Mouse (Mus musculus) T-helper 17 cell (primary cell): ENCODE data around the gene Plpp7.

Experiments used
- in situ Hi-C, 2 experiments: fragments of 300-600 bp; cut with MboI, MseI; formaldehyde crosslinking; loops; 1 replicate in 1 of 2; 2 replicates in 1 of 2; pipeline ENCODE4 v1.15.1; 2025; ENCODE audit warnings: high pct_unique_total_duplicates in 2 of 2

Gene Plpp7

DNA sequence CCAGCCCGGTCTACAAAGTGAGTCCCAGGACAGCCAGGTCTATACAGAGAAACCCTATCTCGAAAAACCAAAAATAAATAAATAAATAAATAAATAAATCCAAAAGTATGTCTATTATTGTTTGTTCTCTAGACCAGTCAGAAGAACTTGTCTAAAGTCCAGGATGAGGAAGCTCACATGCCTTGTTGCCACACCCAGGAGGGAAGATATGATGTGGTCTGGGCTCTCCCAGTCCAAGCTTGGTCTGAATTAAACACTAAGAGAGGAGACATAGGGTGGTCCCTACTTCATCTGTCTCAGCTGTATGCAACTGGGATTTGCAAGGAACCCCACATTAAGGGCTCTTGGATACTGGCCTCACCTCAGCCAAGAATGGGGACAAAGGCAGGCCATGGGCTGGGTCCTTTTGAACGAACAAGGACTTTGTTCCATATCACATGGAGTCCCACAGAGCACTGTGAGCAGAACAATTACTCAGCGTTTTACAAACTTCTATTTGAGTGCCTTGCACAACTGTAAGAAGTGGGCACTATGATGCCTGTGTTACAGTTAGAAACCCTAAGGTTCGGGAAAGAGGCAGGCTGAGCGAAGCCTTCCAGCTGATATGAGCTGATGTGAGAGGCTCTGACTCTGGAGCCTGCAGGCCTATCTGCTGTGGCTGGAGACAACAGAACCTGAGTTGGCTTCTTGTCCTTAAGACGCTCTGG lies 1.2 kb upstream of the Plpp7 start:
- in situ Hi-C loops: no loop called here

DNA sequence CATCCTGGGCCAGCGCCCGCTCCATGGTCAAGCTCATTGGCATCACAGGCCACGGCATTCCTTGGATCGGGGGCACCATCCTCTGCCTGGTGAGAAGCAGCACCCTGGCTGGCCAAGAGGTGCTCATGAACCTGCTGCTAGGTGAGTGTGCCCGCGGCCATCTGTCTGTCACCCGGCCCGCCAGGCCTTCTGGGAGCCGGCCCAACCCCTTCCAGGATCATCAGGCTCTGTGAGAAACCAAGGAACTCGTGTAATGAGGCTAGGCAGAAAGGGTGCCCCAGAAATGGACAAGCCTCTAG lies 743 bp downstream of the Plpp7 start:
- in situ Hi-C loops: no loop called here

DNA sequence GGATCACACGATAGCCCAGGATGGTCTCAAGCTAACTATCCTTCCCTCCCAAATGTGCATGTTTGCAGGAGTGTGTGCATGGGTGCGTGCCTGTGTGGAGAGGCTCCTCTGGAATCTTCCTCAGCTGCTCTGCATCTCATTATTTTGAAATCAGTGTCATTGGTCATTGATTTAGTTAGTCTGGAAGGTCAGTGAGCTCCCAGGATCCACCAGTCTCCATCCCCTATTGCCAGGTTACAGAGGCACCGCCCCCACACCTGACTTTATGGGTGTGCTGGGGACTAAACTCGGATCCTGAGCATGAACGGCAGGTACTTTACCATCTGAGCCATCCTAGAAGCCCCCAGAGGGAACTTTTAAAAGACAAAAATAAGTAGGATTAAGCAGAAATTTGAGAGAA lies 7.6 kb downstream of the Plpp7 start:
- in situ Hi-C loops: no loop called here

DNA sequence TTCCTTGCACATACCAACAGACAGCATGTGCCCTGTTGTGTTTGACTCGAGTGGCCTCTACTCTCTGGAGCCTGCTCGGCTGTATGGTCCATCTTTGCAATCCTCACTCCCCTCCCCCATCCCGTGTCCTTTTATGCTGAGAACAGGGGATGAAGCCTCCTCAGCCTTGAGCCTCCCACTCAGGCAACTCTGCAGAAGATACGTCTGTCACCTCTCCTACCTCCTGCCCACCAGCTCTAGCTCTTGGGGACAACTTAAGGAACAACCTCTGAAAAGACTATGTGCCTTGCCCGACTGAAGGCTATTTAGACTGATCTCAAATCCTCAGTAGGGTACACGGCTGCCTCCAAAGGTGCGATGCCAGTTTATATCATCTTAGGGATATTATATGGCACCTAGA lies 8.2 kb downstream of the Plpp7 start:
- in situ Hi-C loops: no loop called here

DNA sequence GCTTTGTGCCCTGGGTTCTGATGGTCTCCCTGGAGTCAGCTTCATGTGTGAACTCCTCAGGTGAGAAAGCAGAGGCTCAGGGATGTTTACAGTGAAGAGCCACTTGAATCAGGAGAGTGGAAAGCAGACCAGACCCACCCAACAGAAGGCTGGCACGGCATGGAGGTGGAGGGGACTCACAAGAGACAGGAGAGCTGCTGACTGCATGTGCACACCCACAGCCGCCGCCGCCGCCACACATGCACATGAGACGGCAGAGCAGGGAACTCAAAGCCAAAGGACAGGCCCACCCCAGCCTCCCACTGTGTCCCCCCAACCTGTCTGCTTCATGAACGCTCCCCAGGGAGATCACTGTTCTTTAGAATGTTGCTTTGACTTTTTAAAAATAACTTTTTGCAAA lies 8.8 kb downstream of the Plpp7 start:
- in situ Hi-C loops: no loop called here

DNA sequence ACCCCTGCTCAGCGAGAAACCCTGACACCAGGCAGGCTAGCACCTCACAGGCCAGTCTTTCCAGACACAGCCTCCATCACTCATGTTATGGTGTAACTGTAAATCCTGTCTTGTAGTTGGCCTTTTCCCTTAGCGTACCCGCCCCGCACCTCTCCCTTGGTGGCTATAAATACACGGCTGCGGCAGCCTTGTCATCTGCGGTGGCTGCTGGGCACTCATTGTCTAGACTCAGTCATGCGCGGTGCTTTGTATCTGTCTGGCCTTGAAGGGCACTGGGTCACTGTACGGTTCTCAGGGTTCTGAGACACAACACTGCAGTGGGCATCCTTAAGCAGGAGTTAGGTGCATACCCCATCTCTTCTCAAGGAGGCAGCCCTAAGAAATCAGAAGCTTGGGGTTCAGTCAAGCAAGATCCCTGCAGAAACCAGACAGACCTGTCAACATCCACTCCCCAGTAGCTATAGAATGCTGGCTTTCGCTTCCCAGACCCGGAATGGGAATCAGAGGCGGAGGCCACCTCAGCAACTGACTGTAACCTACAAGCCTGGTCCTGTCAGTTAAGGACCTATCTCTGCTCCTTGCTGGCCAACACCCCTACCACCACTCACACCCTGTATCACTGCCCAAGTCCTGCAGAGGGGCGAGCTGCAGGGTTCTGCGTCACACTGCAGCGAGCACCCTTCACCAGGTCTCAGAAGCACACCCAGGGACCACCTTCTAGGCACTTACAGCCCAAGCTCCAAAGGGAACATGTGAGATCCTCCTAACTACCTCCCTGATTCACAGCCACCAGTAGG lies 10.0 kb downstream of the Plpp7 start:
- in situ Hi-C loops: no loop called here

DNA sequence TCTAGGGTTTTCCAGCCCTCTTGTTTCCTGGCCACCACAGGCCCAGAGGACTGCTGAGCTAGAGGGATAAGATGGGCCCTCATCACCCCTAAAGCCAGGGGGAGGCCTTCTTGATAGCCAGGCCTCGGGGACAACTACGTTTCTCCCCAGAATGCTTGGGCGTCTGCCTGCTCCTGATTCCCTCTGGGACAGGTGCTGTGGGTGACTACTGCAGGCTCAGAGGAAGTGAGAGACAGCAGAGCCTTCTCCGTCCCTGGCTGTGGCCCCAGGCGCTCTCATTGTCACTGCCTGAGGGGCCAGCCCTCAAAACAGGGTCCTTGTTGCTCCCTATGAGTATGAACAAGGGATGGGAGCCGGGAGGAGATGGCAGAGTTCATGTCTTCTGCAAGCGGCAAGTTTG lies 10.6 kb downstream of the Plpp7 start:
- in situ Hi-C loops: no loop called here

DNA sequence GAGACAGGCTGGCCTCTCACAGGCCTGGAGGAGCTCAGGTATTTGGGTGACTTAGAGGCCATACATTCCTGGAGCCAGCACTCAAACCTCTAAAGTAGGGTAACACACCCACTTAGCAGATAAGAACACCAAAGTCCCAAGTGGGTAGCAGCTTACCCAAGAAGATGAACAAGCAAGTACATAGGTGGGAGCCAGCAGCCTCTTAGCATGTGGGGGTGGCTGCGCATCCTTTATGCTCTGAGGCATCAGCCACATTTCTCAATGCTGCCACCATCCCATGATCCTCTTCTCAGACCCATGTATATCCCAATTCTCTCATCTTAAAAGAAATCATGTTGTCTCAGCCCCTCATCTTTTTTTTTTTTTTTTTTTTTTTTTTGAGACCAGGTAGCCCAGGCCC lies 15.9 kb downstream of the Plpp7 start:
- in situ Hi-C loops: no loop called here

DNA sequence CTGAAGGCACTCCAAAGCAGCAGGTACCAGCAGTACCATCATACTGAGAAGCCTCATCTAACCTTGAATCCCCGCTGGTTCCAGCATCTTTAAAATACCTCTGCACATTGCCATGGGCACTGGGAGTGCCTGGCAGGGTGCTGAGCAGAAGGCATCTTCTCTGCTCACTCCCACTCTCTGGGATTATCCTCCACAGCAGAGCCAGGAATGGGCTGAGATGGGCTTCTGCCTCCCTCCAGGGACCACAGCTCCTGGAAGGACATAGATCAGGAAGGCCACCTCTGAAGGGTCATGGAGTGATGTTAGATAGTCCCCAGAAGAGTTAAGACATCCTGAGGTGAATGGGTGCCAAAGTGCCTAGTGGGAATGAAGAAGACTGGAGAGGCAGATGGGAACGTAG lies 17.2 kb downstream of the Plpp7 start:
- in situ Hi-C loops: no loop called here

DNA sequence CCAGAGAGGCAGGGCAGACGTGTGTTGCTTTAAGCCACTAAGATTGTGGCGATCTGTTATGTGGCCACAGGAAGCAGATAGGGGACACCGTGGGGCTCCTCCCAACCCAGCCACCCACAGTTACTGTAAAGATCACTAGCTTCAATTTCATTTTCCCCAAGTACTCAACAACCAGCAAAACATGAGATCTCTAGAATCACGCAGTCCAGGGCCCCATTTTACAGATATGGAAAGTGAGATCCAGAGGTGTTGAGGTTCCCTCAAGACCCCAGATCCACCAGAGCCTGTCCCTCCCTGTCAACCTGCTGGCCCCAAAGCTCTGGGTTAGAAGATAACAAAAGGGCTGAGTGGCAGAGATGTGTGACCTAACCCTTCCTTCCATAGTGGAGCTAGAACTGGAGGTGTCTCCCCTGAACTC lies 20.5 kb downstream of the Plpp7 start:
- in situ Hi-C loops: no loop called here

DNA sequence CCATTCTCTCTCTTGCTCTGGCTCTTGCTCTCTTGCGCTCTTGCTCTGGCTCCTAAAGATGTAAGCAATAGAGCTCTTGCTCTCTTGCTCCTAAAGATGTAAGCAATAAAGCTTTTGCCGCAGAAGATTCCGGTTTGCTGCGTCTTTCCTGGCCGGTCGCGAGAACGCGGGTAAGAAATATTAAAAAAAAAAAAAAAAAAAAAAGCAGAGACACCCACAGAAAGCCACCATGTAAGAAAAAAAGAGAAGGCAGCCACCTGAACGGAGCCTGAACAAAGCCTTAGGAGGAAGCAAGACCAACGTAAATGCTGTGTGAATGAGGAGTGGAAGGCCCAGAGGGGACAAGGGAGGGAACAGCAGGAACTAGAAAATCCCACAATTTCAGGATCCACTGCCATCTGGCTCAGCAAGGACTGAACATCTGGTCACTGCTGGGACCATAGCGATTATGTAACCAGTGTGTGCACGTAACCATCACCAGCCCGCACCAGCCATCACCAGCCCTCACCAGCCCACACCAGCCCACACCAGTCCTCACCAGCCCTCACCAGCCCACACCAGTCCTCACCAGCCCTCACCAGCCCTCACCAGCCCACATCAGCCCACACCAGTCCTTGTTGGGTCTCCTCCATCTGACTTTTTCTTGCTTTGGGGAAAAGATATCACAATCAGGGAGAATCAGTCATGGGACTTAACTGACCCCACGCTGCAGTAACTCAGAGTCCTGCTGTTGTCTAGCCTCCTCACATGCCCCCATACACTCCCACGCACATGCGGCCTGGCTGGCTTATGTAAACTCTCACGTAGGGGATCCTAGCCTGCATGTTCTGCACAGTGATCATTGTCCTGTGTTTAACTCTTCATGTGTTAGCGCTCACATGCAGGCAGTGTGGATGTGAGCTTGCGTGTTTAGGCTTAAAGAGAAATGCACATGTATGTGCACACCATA lies 24.7 kb downstream of the Plpp7 start:
- in situ Hi-C loops: no loop called here

DNA sequence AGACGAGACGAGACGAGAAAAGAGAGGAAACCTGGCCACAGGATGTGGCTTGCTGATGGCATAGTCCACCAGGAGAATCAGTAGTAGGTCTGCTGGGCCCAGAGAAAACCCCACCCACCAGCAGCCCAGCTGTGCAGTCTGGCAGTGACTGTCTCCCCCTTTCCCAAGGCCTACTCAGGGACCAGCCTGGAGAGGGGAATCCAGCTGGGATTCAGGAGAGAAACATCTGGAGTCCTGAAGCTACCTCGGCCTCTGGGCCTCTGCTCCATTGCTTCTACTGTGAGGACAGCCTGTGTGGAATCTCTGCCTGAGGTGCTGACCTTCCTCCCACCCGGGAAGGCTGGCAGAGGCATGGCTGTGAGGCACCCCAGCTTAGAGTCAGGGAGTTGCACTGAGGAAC lies 25.8 kb downstream of the Plpp7 start:
- in situ Hi-C loops: no loop called here

DNA sequence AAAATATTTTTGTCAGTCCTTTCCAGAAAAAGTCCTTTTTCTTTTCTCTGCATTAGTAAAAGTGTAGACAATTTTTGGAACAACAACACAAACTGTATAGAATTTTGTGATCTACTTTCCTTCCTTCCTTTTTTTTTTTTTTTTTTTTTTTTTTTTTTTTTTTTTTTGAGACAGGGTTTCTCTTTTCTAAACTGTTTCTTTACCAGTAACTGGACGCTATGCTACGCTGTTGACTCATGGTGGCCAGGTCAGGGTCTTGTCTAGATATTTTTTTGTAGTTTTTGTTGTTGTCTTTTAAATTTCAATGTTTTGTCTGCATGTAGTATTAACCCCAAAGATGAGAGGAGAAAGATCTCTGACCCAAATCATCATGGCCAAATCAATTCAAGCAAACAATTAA lies 26.5 kb downstream of the Plpp7 start:
- in situ Hi-C loops: no loop called here

DNA sequence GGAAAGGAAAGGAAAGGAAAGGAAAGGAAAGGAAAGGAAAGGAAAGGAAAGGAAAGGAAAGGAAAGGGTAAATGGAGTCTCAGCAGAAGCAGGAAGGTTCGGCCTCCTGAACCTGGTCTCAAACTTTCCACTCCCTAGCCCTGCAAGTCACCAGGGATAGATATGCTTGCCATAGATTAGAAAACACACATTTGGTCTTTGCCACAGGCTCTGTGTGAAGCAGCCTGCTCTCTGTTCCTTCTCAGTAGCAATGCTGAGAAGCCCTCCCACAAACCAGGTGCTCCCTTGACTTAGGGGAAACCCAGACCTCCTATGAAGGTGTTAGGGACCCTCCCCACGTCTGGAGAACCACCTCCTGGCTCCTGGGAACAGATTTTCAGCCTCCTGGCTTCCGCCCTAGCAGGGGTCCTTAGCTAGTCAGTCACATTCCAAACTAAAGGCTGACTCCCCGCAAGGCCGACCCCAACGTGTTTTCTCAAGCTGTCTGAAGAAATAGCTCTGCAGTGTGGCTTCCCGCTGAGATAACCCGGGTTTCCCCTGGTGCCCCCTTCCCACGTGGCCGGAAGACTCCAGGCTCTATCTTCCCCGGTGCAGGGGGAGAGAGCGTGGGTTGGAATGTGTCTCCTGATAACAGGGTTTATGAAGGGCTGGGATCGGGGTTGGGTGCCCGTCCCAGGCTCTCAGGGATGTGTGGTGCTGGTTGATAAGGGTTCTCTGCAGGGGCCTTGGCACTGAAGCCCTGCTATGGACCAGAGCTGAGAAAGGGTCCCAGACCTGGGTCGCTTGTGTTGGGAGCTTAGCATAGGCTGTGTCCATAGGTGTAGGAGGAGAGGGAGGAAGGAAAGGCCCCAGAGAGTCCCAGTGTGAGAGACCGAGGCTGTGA lies 32.6 kb downstream of the Plpp7 start:
- in situ Hi-C loops: no loop called here

DNA sequence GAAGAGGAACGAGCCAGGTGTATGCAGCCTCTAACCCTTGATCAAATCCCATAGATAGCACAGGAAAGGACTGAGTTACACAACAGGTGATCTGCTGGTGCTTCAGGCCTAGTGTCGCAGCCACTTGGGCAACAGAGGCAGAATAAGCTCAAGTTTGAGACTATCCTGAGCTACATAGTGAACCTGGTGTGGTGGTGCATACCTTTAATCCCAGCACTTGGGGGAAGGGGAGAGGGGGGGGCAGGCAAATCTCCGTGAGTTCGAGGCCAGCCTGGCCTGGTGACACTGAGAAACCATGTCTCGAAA lies 33.2 kb downstream of the Plpp7 start:
- in situ Hi-C loops: no loop called here

DNA sequence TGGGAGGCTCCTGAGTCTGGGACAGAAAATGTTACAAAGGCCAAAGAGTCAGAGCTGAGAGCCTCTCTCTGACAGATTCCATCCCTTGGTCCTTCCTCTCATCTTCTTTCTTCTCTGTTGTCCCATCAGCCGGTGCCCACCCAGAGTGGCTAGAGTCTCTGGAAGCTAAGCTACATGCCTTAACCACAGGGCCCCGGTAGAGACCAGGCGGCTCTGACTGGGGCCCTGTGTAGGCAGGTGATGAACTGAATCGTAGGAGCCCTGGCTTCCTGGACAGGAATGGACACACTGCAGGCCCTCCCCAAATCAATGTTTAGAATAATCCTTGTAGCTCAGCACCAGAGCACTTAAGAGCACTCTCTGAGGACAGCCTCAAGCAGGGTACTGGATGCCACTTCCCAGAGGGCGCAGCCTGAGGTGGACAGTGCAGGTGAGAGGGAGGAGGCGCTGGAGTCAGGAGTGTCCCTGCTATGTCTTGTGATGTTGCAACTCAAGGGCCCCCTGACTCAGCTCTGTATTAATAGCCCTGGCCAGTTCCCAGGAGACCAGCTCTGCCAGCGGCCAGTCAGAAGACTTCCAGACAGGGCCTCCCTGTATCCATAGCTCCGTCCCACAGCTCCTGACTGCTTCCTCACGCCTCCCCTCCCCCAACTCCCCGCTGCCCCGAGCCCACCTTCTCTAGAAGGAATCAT lies 34.2 kb downstream of the Plpp7 start:
- in situ Hi-C loops: loop anchor here (5.0 to 10.0 kb wide), 5 partner anchors 45 to 835 kb away; partner anchors contain the start of genes Aif1l (in 1 of the 2), Fam78a (in 1 of the 2), Lrsam1 (in 1 of the 2) and Rpl12 (in 1 of the 2)

DNA sequence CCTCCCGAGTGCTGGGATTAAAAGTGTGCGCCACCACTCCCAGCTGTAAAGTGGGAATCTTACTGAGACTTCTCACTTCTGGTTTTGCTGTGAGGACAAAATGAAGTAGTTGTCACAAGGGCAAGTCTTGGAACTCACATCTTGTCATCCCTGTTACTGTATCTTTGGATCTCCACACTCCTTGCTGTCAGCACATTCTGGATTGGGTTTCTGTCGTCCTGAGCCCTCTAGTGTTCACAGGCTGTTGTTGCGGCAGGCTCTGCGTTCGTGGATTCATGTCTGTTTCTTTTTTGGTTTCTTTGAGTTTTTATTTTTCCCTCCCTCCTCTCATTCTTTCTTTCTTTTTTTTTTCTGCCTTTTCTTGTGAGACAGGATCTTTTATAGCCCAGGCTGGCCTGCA lies 35.1 kb downstream of the Plpp7 start:
- in situ Hi-C loops: loop anchor here (5.0 to 10.0 kb wide), 5 partner anchors 46 to 834 kb away; partner anchors contain the start of genes Aif1l (in 1 of the 2), Fam78a (in 1 of the 2), Lrsam1 (in 1 of the 2) and Rpl12 (in 1 of the 2)

DNA sequence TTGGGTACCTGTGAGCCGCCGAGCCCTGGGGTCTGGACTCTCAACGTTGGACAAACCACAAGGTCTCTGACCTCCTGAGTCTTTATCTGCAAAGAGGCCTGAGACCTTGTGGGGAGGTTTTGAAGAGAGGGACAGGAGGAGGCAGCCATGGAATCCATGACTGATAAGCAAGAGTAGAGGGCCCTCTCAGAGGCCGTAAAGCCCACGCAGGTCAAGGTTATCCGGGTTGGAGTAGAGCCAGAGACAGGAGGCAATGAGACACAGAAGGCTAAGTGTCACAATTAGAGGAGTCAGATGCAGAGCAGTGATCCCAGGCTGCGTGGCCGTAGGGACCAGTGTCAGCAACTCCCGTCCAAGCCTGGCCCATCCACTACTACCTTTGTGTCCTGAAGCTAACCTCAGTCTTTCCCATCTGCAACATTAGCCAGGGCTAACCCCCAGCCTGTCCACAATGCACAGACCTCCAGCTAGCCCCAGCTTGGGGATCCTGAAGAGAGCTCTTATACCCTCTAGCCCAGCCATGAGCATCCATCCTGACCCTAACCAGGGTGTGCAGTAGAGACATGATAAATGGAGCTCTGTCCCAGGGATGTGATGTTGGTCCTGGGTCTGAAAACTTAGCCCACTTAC lies 36.0 kb downstream of the Plpp7 start:
- in situ Hi-C loops: loop anchor here (5.0 to 10.0 kb wide), 5 partner anchors 47 to 833 kb away; partner anchors contain the start of genes Aif1l (in 1 of the 2), Fam78a (in 1 of the 2), Lrsam1 (in 1 of the 2) and Rpl12 (in 1 of the 2)

DNA sequence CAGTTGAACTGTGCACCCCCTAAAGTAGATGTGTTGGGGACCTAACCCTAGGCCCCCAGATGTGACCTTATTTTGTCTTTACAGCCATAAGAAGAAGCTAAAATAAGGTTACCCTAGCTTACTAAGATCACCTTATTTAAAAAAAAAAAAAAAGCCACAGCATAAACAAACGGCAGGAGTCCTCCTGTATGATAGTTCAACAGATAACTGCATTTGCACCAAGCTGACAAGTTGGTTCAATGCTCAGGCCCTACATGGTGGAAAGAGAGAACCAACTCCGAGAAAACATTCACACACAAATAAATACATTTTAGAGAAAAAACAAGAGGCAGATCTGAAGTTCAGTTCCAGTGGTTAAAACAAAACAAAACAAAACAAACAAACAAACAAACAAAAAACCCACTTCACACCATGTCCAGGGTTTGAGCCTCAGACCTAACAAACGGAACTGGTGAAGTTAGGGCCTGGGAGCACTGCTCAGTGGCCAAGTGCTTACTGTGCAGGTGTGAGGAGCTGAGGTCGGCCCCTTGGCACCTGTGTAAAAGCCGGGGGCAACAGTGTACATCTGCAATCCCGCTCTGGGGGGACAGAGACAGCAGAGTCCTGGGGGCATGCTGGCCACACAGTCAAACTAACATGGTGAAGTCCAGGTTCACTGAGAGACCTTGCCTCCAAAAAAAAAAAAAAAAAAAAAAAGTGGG lies 36.7 kb downstream of the Plpp7 start:
- in situ Hi-C loops: loop anchor here (5.0 to 10.0 kb wide), 5 partner anchors 47 to 833 kb away; partner anchors contain the start of genes Aif1l (in 1 of the 2), Fam78a (in 1 of the 2), Lrsam1 (in 1 of the 2) and Rpl12 (in 1 of the 2)
